10 mouse cellular contexts compared by ENCODE assay signal in genomic region chr3:20366558-20367522, GRCm38 (mm10). TPM values are rescaled to one million over a fixed set of nuclear protein-coding genes. Genes with fewer than 3 reads are reported as not detected.
DNase-seq lines count a peak whose midpoint lies in the region; ATAC-seq lines count a peak whose summit lies in the region.
"Had no signal": no experiment of that assay in that cellular context is flagged by ENCODE, and none has a peak within 500 bp of the region (broad histone marks: within the 10 kb centered on the region; RNA-seq: fewer than 3 reads in every experiment).

Gene Agtr1b, minus strand, starts transcription at chr3:20367177.

- peak within 1 kb of the TSS; percentile 37; the same call in 1 of the 2 replicates for H3K9ac ChIP-seq in hindbrain, embryonic 11.5 days (ENCODE audit: low read depth, low read length)
- H3K9ac ChIP-seq in midbrain, embryonic 11.5 days (ENCODE audit: low read length): peak within 1 kb of the TSS; percentile 46

- no peaks in the 10 kb centered on the region for H3K4me1 ChIP-seq in hindbrain, embryonic 11.5 days (replicated peaks; ENCODE audit: control insufficient read depth, insufficient read depth, low read length)
- H3K4me1 ChIP-seq in midbrain, embryonic 11.5 days (ENCODE audit: control insufficient read depth, insufficient read depth, low read length): no peaks in the 10 kb centered on the region

- no peaks in the 10 kb centered on the region for H3K36me3 ChIP-seq in hindbrain, embryonic 11.5 days (ENCODE audit: control insufficient read depth, insufficient read depth, low read length)
- no peaks in the 10 kb centered on the region for H3K36me3 ChIP-seq in midbrain, embryonic 11.5 days (ENCODE audit: control insufficient read depth, insufficient read depth, low read length)

- ATAC-seq in hindbrain, embryonic 11.5 days (ENCODE audit: low FRiP score): peak; percentile 88
- ATAC-seq in midbrain, embryonic 11.5 days (ENCODE audit: low FRiP score): peak; percentile 87

- H3K9me3 ChIP-seq in hindbrain, embryonic 11.5 days (ENCODE audit: control insufficient read depth, low read length): no peaks in the 10 kb centered on the region
- H3K9me3 ChIP-seq in midbrain, embryonic 11.5 days (ENCODE audit: control insufficient read depth, low read length): no peaks in the 10 kb centered on the region

- intact Hi-C loops in gastrocnemius, postnatal 14 days (cut with DNase I; ENCODE audit: low total_unique reads): no loop called here
- intact Hi-C loops in gastrocnemius, postnatal 36 days (cut with DNase I): no loop called here

- H3K27me3 ChIP-seq in hindbrain, embryonic 11.5 days (ENCODE audit: control insufficient read depth, insufficient read depth, low read length): no peaks in the 10 kb centered on the region
- H3K27me3 ChIP-seq in midbrain, embryonic 11.5 days (ENCODE audit: control insufficient read depth, insufficient read depth, low read length): no peaks in the 10 kb centered on the region
- H3K27me3 ChIP-seq: CH12.LX had no signal

- H3K27ac ChIP-seq in hindbrain, embryonic 11.5 days (ENCODE audit: low read depth, low read length): no peak within 1 kb of the TSS
- H3K27ac ChIP-seq in midbrain, embryonic 11.5 days (ENCODE audit: low read depth, low read length): no peak within 1 kb of the TSS

- H3K4me2 ChIP-seq in hindbrain, embryonic 11.5 days (replicated peaks; ENCODE audit: low read depth, low read length): peak within 1 kb of the TSS; percentile 42
- peak within 1 kb of the TSS; percentile 46 for H3K4me2 ChIP-seq in midbrain, embryonic 11.5 days

- WGBS in hindbrain, embryonic 11.5 days: 11% methylated on average over 19 of the region's 19 CpGs
- 13% methylated on average over 19 of the region's 19 CpGs for WGBS in midbrain, embryonic 11.5 days

- peak within 1 kb of the TSS; percentile 13; the same call in 1 of the 2 replicates for H3K4me3 ChIP-seq in hindbrain, embryonic 11.5 days (ENCODE audit: low read depth, low read length)
- peak within 1 kb of the TSS; percentile 20; the same call in 1 of the 2 replicates for H3K4me3 ChIP-seq in midbrain, embryonic 11.5 days (ENCODE audit: low read depth, low read length)
- H3K4me3 ChIP-seq: myocyte had no signal

- peak; percentile 3 for DNase-seq in gastrocnemius, postnatal 14 days
- DNase-seq in gastrocnemius, postnatal 36 days: no peak
- DNase-seq in urinary bladder, postnatal 36 days (ENCODE audit: low spot score in 2 of 2): peak; percentile 1 to 6
- DNase-seq in urinary bladder, postnatal 25 days (ENCODE audit: low spot score): no peak
- DNase-seq in hindbrain, embryonic 11.5 days (ENCODE audit: low spot score): peak; percentile 43
- peak; percentile 85 for DNase-seq in midbrain, embryonic 11.5 days (ENCODE audit: low spot score, missing footprints)
- peak; percentile 7 for DNase-seq in yolk sac, embryonic 10.5 days (ENCODE audit: low spot score)
- no peak for DNase-seq in thymus, postnatal 0 days (ENCODE audit: low spot score)

RNA-seq across cellular contexts. Expression of gene Agtr1b, which starts in this region (rescaled TPM):
- under 1 TPM in 1 of 2 experiments, not detected in 1; 0.16 TPM for total RNA-seq in gastrocnemius, postnatal 14 days (2021)
- total RNA-seq in gastrocnemius, postnatal 36 days (2021): not detected
- 0.17 TPM in 1 of 2 replicates, not detected in the other for polyA plus RNA-seq in hindbrain, embryonic 11.5 days (2014; fragmentation: Nextera tagmentation; extraction: Ambion mirVana)
- not detected in 2 replicates for polyA plus RNA-seq in midbrain, embryonic 11.5 days (2014; fragmentation: Nextera tagmentation; extraction: Ambion mirVana)
- 0.05 TPM in 1 of 2 replicates, not detected in the other for polyA plus RNA-seq in thymus, postnatal 0 days (2015; fragmentation: Nextera tagmentation; extraction: Ambion mirVana)
- total RNA-seq: CH12.LX had no signal
- polyA plus RNA-seq: myocyte had no signal

Comparison
In these comparisons a context has a peak if more than half of its experiments do, and no peak if none do; other contexts are left out.
1. DNase-seq: peak in urinary bladder, postnatal 36 days (2 of 2) and yolk sac, embryonic 10.5 days (single experiment); none in gastrocnemius, postnatal 36 days (0 of 2), urinary bladder, postnatal 25 days (single experiment) and thymus, postnatal 0 days (single experiment).
2. Peak in DNase-seq in gastrocnemius, postnatal 14 days; RNA of the gene not detected or under 1 TPM.
3. Peak in DNase-seq, ATAC-seq, H3K4me3 ChIP-seq, H3K9ac ChIP-seq and H3K4me2 ChIP-seq in hindbrain, embryonic 11.5 days; RNA of the gene not detected or under 1 TPM.
4. Peak in DNase-seq, ATAC-seq, H3K4me3 ChIP-seq, H3K9ac ChIP-seq and H3K4me2 ChIP-seq in midbrain, embryonic 11.5 days; RNA of the gene not detected or under 1 TPM.